Mouse (Mus musculus) bone marrow, adult 2 months (tissue): ENCODE measurements around the gene Naa16.

Experiments used
- CTCF ChIP-seq: fragments of 200-500 bp; IDR thresholded peaks from 2 replicates; pipeline ENCODE4 v1.5.1; 2011; ENCODE audit warnings: low read length, control low read depth; ENCODE audit not compliant: control insufficient read depth, insufficient read depth
- POLR2A ChIP-seq: fragments of 200-500 bp; IDR thresholded peaks from 2 replicates; pipeline ENCODE4 v1.6.1; 2011; ENCODE audit warnings: low read depth, mild to moderate bottlenecking, control low read depth, low read length, borderline replicate concordance; ENCODE audit not compliant: control insufficient read depth

- no peak for TF ChIP-seq CTCF
- TF ChIP-seq POLR2A = no peak
Measured at GRCm38 (mm10) chr14:79330944-79331561, 59.5 kb downstream of the Naa16 start.
